Mouse (Mus musculus): ENCODE measurements around the gene Fen1.
"Not testable (repeated sequence)": the region's sequence is repeated elsewhere in the genome, so short reads cannot be mapped to it uniquely, and the experiment has no call there.

Fen1 gene

DNA sequence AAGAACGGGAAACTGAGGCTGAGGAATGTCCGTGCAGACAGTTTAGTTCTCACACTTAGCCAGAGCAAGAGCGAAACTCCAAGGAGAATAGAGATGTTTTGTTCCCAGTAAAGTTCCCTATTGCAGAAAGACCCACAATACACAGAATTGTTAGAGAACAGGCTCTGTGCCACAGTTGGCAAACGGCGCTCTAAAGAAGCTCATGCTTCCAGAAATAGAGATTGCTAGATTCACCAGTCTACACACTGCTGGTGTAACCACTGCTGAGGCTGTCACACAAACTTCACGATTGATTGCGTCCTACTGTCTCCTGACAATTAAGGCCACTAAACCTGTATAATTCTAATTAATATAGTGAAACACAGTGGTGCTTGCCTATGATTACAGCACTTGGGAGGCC, 22.7 kb downstream of the Fen1 start:
- no peak for DNase-seq (ENCODE audit: low spot score in 2 of 2)

GRCm38 (mm10) chr19:10176941-10177372, 27.0 kb downstream of the Fen1 start:
- no peak for DNase-seq (ENCODE audit: low spot score in 2 of 2)

DNA sequence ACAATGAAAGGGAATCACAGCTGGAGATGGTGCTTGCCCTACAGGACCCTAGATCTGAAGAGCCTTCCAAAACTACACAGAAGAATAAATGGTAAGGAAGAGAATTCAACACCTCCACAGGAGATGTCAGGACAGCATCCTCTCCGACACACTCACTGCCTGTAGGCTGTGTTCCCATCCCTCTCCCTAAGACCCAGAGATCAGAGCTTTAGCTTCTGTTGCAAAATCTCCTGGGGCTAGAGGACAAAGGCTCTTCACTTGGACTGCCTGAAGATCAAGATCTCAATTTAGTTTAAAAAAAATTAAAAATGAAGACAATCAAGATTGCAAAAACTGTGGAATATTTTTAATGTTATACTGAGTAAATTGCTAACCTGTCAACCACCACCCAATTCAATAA, 27.5 kb downstream of the Fen1 start:
- no peak for DNase-seq (ENCODE audit: low spot score in 2 of 2)

DNA sequence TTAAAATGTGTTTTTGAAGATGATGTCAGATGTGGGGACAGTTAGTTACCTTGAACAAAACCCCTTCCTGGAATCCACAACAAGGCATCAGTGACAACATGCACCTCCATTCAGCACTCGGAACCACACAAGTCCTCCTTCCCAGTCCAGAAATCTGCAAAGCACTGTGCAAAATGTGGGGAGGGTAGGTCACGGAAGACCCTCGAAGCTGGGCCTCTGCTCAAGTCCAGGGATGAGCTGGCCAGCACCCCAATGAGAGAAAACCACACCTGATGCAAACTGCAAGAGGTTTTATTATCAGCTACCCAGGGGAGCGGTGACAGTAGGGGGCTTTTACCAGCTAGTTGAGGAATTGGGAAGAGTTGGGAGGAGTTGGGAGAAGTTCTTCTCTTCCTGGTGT, 29.0 kb downstream of the Fen1 start:
- no peak for DNase-seq (ENCODE audit: low spot score in 2 of 2)

DNA sequence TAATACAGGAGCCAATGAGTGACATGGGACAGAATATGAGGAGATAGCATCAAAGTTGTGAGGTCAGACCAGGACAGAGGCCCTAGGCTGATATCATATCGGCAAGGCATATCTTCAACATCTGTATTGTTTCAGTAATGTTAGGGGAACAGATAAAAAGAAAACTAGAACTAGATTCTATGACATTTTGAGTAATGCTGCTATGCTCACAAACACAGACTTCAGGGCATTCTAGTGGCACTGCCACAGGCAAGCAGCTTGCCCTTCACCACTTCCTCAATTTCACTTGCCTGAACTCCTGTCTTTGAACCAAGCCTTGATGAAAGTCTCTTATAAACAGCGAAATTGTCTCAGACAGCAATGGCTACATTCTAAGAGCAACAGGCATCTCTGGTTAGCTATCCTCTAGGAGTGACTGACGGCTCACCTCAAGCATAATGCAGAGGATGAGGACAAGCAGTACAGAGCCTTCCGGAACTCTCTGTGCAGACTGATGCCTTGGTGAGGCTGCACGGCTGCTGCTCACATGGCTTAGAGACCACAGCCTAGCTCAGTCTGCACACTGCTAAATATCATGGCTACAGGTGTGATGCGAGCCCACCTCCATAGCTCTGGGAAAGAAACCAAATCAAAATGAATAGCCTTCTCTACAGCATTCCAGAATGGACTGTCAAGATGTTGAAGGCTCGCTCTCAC, 30.0 kb downstream of the Fen1 start:
- DNase-seq (ENCODE audit: low spot score in 2 of 2), result no peak

GRCm38 (mm10) chr19:10173116-10173718, 30.8 kb downstream of the Fen1 start:
- DNase-seq (ENCODE audit: low spot score in 2 of 2), result no peak

- DNase-seq (ENCODE audit: low spot score in 2 of 2), result no peak
Observed at GRCm38 (mm10) chr19:10171846-10172245, 32.1 kb downstream of the Fen1 start.

DNA sequence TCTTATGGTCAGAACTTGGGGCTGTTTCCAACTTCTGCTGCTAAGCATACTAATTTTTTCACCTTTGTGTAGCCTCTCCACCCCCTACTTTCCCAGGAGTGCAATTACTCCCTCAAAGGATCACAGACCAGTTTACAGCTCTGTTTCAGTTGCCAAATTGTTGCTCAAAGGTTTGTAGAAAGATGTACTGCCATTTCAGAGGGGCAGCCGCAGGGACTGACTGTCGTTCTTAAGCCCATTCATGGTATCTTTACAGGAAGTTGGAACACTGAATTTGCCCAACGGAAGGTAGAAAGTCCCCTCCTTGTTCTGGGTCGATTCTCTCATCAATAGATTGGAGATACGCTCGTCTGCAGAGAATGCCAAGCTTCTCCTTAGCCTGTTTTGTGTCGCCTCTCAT, 32.6 kb downstream of the Fen1 start:
- no peak for DNase-seq (ENCODE audit: low spot score in 2 of 2)

DNA sequence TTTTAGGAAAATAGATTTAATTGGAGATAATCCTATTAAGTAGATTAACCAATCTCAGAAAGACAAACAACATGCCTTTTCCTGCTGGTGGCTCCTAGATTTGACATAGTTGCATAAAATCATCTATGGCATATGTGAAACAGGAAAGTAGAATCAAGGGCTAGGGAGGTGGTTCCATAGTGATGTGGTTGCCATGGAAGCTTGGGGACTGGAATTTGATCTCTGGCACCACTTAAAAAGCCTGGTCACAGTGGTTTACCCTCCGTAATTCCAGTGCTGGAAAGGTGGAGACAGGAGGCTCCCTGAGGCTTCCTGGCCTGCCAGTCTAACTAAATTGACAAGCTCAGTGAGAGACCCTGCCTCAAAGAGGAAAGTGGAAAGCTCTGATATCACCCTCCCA, 33.5 kb downstream of the Fen1 start:
- no peak for DNase-seq (ENCODE audit: low spot score in 2 of 2)

DNA sequence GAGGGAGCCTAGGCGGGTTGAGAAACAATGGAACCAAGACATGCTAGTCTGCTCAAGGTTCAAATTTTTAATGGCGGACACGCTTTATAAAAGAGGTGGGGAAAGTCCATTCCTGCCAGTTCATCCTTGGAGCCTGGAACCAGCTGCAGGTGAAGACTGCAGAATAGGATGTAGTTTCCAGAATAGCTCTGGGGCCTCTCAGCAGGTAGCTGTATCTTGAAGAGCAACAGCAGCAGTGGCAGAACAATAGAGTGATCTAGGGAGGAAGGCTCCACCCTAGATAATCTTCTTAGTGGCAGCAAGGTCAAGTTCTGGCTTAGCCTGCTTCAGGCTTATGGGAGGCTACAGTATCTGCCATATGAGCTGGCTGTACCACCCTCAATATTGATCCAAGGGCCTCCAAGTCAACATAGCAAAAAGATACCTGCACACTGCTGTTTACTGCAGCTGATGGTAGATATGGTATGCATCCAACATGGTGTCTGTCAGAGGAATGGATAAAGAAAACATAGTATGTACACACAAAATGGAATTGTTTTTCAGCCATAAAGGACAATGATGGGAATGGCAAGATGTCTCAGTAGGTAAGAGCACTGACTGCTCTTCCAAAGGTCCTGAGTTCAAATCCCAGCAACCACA, 34.2 kb downstream of the Fen1 start:
- DNase-seq (ENCODE audit: low spot score in 2 of 2), result not testable (repeated sequence)

- DNase-seq (ENCODE audit: low spot score in 2 of 2), result no peak
Observed at GRCm38 (mm10) chr19:10169179-10169578, 34.8 kb downstream of the Fen1 start.

DNA sequence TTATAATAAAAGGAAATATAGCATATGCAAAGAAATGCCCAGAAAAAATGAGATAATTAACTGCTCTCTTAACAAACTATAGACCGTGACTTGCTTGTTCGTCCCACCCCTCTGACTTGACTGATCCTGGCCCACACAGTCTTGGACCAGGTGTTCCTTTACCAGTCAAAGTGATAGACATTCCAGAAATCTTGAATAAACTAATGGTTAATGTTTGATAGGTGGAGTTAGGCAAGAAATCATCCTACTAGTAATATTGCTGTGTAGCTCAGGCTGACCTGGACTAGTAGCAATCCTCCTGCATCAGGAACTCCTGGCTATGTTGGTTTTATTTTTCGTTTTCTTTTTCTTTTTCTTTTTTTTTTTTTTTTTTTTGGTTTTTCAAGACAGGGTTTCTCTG, 35.5 kb downstream of the Fen1 start:
- DNase-seq (ENCODE audit: low spot score in 2 of 2), result no peak

- no peak for DNase-seq (ENCODE audit: low spot score in 2 of 2)
Observed at GRCm38 (mm10) chr19:10167951-10168350, 36.0 kb downstream of the Fen1 start.

GRCm38 (mm10) chr19:10167112-10167511, 36.9 kb downstream of the Fen1 start:
- DNase-seq (ENCODE audit: low spot score in 2 of 2), result no peak

- DNase-seq (ENCODE audit: low spot score in 2 of 2), result not testable (repeated sequence)
Observed at GRCm38 (mm10) chr19:10165928-10166327, 38.0 kb downstream of the Fen1 start.

- DNase-seq (ENCODE audit: low spot score in 2 of 2), result no peak
Observed at GRCm38 (mm10) chr19:10163896-10164295, 40.1 kb downstream of the Fen1 start.

DNA sequence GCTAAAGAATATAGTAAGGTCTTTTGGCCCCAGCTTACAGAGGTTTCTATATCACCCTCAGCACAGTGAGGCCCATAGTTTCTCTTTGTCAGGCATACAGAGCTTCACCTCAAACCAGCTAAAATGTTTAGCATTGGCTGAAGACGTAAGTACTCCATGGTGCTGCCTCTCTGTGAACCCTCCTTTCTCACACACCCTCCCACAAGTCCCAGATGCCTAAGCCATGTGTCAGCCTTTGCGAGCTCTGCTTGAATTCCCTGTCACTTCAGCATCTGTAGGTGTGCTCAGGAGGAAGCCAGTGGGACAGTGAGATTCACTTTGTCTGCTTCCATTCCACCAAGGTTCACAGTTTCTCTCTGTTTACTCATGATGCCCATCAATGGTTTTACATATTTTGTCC, 46.2 kb downstream of the Fen1 start:
- no peak for DNase-seq (ENCODE audit: low spot score in 2 of 2)

DNA sequence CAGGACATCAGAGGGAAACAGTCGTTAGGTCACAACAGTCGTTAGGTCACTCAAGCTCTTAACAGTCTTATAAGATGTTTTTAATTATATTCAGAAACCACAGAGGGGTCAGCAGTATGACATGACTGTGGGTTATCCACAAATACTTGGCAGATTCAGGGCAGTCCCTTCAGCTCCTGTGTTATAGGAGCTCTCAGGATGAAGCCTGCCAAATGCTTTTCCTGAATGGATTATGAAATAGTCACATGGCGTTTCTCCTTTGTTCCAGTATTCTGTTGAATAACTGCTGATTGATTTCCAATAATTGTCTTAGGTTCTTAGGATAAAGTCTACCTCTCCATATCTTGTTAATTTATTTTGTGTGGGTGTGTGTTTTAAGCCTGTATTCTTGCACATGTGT, 54.8 kb downstream of the Fen1 start:
- no peak for DNase-seq (ENCODE audit: low spot score in 2 of 2)

Measured in frontal cortex, postnatal 14 days (tissue).